Mouse (Mus musculus) right cerebral cortex, postnatal 25 days (tissue): Measurements from ENCODE around the gene Btbd35f26.
"Not testable (repeated sequence)": the region's sequence is repeated elsewhere in the genome, so short reads cannot be mapped to it uniquely, and the experiment has no call there.

Experiments used
- DNase-seq: peaks from one replicate; pipeline ENCODE4 v3.0.0; 2022

The Btbd35f26 gene

GRCm38 (mm10) chrX:31336154-31336553 is at the start of gene Btbd35f26:
TSS of gene Btbd35f26 (plus strand) at chrX:31336454.
- not testable (repeated sequence) for DNase-seq

- DNase-seq: not testable (repeated sequence)
These were observed 5.7 kb downstream of the Btbd35f26 start for GRCm38 (mm10) chrX:31341924-31342323.

GRCm38 (mm10) chrX:31383818-31384217 is 47.6 kb downstream of the Btbd35f26 start, which contains the start of gene Btbd35f19:
TSS of gene Btbd35f19 (minus strand) at chrX:31383918.
- not testable (repeated sequence) for DNase-seq
